Mouse (Mus musculus) 3T3-L1 (cell line): ENCODE measurements around the gene Gna11.

ENCODE experiments used
- DNase-seq: peaks from one replicate; pipeline ENCODE4 v3.0.0-alpha.2; 2015; ENCODE audit warnings: low read depth, low spot score

The Gna11 gene

GRCm38 (mm10) chr10:81486496-81486895 is 58.5 kb downstream of the Gna11 start:
- no peak for DNase-seq

DNA sequence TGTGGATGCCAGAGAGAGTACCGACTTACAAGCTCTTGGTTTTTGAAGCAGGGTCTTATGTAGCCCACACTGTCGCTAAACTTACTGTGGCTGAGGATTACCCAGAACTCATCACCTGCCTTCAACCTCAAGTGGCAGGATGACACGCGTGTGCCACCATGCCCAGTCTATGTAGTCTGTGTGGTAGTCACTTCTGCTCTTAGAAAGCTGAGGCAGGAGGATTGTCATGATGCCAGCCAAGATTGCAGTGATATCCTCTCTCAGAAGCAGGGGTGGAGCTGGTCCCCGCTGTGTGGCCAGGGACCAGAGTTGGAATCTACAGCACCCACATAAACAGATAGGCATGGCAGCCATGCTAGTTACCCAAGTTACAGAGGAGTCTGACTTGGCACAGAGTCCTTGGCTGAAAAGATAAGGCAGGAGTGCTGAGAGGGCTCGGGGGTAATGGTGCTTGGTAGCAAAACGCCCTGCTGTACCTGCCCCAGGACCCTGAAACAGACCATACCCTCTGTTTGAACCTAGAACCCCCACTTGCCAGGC is 59.4 kb downstream of the Gna11 start:
- DNase-seq = no peak

GRCm38 (mm10) chr10:81485060-81485449 is 59.9 kb downstream of the Gna11 start:
- no peak for DNase-seq

DNA sequence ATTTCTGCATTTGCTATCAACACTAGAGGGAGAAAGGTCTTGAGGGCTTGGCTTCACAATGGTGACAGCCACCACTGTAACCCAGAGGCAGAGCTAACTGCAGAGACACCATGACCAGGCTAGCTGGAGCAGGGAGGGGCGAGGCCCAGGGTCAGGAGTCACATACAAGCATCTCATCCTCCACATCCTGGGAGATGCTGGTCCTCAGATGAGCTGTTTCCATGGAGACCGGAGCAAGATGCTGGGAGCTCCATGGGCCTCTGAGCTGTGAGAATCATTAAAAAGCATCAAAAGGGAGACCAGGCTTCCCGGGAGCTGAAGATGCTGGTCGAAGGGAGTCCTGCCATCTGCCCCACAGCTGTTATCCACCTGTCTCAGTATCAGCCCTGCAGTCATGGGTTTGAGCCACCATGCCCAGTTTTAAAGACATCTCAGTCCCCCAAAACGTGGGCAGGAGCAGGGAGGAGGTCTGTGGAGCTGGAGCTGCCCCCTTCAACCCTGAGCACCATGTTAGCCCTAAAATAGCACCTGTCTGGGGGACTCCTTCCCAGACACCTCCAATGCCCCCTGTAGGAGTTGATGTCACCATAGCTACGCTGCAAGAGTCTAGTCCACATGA is 60.4 kb downstream of the Gna11 start:
- DNase-seq = no peak

DNA sequence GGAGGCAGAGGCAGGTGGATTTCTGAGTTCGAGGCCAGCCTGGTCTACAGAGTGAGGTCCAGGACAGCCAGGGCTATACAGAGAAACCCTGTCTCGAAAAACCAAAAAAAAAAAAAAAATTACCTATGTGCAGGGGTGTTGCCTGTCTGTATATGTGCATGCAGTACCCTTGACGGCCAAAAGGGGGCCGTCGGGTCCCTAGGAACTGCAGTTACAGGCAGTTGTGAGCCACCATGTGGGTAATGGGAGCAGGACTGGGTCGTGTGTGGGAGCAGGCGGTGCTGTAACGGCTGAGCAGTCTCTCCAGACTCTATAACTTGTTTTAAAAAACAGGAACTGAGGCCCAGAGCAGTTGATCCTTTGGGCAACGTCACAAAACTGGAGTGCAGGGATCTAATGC is 61.0 kb downstream of the Gna11 start:
- peak; percentile 51 for DNase-seq

DNA sequence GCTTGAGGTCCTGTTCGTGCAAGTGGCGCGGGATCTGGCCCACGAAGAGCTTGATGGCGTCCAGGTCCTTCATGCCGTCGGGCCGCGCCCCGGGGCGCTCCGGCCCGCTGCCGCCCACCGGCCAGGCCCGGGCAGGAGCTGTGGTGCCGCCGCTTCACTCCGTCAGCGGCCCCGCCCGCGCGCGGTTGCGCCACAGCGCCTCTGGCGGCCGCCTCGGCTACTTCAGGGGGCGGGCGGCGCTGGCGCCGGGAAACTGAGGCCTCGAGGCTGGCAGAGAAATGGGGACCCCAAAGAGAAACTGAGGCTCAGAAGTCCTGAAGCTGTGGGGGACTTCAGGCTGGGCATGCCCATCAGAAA is 62.5 kb downstream of the Gna11 start, which contains the start of gene Celf5:
TSS of gene Celf5 (minus strand) at position 177 of the 357 bp plus-strand sequence.
- peak; percentile 26 for DNase-seq

DNA sequence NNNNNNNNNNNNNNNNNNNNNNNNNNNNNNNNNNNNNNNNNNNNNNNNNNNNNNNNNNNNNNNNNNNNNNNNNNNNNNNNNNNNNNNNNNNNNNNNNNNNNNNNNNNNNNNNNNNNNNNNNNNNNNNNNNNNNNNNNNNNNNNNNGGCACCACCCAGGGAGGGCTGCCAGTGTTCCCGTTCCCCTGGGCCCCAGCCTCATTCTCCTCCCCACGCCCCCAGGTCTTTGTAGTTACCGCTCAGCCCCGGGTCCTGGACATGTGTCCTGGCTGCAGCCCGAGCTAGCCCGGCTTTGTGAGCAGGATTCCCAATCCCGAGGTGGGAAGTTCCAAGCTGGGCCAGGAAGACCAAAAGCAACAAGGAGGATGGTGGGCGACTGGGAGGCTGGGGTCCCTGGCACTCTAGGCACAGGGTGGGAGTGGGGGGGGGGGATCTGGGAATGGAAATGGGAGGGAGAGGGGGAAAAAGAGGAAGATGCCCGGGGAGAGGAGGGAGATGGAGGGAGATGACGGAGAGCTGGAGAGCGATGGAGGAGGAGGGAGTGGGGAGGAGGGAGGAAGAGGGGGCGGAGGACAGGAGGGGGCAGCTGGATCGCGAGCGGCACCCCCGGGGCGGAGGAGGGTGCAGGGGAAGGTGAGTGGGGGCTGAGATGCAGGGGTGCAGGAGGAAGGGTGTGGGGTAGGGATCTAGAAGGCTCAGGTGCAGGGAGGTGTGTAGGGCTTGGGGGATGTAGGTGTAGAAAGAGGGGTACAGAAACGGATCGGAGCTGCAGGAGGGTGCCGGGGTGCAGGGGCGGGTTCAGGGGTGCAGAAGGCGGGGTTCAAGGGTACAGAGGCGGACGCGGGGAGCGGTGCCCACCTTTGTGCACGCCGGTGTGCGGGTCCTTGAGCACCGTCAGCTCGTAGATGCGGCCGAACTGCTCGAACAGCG is 63.1 kb downstream of the Gna11 start:
- DNase-seq = no peak
